Mouse (Mus musculus) heart, postnatal 0 days (tissue): Measurements from ENCODE around the gene Cyp27b1.
A peak's percentile ranks its signal among the peaks of the same experiment; 100 is the strongest.

Experiments
- CTCF ChIP-seq: IDR thresholded peaks from 2 replicates; pipeline ENCODE4 v1.5.1; 2016; ENCODE audit warnings: antibody characterized with exemption, control low read depth, low read depth
- EP300 ChIP-seq: IDR thresholded peaks from 2 replicates; pipeline ENCODE4 v1.6.1; 2016; ENCODE audit warnings: antibody characterized with exemption, low read depth

- peak; percentile 84 for TF ChIP-seq CTCF
- TF ChIP-seq EP300: no peak
These were observed 10.1 kb downstream of the Cyp27b1 start for GRCm38 (mm10) chr10:127058161-127058560.
